Mouse (Mus musculus) erythroblast, embryonic 14.5 days (primary cell): Measurements from ENCODE around the gene Ccdc186.

ENCODE experiments used
- GATA1 ChIP-seq: IDR thresholded peaks from 2 replicates; pipeline ENCODE4 v1.6.1; 2012; ENCODE audit warnings: low read length, inconsistent platforms, mixed read lengths
- TAL1 ChIP-seq: IDR thresholded peaks from 3 replicates; pipeline ENCODE4 v1.6.1; 2012; ENCODE audit warnings: low read length, inconsistent platforms, mixed read lengths

DNA sequence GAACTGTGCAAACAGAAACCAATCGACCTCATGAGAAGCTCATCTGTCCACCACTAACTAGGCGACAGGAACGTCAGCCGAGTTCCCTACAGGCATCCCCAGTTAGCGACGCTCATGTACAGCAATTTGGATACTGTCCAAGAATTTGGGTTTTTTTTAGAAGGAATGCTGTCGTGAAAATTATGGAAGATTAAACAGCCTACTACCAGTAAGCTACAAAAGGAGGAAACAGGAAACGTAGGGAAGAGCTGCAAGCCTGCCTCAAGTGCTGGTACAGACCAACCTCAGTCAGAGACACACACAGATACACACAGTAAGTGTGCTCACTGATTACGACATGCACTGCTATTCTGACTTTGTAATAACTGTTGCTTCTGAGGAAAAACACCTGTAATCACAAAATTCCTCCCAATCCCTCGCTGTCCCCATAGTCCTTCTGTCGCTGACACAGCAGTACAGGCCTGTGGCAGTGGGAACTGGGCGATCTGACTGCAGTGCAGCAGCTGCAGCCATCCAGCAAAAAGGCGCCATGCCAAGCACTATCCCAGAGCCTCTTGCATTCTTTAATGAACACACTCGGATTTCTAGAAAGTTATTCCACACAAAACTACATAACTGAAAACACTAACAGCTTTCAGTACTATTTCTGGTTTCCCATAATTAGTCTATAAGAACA lies 4.0 kb downstream of the Ccdc186 start:
- TF ChIP-seq TAL1 (no peak), GATA1 (no peak)
